Mouse (Mus musculus): ENCODE measurements around the gene Bahcc1.
A peak's percentile ranks its signal among the peaks of the same experiment; 100 is the strongest.

Gene Bahcc1

DNA sequence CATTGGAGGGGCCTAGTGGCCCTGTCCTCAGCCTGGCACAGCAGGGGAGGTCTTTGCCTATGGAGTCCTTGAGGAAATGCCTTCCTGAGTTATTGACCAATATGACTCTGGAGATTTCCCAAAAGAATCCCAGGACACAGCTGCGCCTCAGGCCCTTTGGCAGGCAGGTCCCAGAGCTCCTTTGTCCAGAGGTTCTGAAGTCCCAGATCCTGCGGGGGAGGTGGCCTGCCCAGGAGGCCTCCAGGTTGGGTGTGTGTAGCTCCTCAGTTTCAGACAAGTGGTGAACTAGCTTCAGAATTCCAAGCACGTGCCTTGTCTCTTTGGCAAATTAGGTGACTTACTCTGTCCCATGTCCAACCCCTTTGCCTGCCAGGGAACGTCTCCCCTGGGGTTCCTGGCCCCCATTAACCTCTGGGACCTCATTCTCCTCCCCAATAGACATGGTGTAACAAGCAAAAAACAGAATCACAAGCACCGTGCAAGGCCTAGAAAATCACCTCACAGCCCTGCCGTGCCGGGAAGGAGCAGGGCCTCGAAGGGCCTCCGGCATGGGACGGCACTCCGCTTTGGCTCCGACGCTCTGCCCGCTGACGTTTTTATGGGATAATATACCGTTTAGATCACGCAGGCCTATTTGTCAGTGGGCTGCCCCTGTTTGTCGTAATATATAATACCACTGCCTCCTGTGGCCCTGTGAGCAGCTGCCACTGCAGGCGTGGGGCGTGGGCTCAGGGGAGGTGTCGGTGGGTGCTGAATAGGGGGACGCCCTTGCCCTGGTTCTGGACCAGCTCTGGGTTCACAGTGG is 10.2 kb downstream of the Bahcc1 start:
- no peak for DNase-seq (ENCODE audit: low spot score)

DNA sequence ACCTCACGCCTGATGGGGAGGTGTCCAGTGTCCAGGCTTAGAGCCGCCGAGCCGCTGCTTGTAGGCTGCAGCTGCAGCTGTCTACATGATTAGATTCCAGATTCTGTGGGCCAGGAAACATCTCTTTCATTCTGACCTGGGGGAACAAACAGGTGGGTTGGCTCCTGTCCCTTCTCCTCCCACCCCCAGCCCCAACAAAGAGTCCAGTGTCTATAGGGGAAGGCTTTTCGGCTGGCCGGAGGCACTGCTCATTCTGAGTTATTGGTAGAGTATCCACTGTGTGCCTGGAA is 10.7 kb downstream of the Bahcc1 start:
- no peak for DNase-seq (ENCODE audit: low spot score)

DNA sequence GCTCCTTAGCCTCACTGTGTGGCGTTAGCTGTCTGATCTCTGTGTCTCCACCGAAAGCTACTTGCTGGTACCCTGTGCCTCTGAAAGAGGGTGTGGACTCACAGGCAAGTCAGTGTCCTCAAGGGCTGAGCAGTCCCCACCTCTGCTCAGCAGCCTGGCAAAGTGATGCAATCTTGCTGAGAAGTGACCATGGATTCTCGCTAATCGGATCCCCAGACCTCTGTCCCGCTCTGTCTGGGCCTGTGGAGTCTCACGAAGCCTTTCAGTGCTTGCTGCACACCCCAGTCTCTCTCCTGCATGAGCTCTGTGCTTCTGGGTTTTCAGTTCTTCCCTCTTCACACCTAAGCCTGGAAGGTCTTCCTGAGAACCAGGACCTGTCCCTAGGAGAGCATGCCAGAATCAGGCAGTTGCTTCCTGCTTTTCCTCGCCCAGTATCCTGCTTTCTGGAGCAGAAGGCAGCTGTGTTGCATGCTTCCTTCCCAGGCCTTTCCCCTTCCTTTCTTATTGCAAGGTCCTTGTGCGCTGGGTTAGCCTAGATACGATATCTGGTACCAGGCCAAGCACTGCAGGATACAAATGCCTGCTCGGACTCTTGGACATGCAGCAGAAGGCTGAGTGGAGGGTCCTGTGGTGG is 15.5 kb downstream of the Bahcc1 start:
- peak; percentile 79 for DNase-seq (ENCODE audit: low spot score)

DNA sequence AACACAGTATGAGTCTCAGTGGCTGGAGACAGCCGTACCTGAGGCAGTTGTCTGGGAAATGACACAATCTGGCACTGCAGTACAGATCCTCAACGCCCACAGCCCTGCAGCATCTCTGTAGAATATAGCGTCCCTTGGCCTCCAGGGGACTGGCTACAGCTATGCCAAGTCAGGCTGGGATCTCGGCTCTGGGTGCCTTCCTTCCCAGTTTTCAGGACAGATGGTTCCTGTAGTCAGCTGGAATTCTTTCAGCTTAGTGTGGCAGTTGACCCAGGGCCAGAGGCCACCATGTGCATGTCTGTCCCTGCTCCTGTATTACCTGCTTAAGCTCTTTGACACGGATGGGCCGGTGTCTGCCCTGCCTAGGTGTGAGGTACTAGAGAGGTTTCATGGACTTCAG is 16.2 kb downstream of the Bahcc1 start:
- DNase-seq (ENCODE audit: low spot score) = no peak

DNA sequence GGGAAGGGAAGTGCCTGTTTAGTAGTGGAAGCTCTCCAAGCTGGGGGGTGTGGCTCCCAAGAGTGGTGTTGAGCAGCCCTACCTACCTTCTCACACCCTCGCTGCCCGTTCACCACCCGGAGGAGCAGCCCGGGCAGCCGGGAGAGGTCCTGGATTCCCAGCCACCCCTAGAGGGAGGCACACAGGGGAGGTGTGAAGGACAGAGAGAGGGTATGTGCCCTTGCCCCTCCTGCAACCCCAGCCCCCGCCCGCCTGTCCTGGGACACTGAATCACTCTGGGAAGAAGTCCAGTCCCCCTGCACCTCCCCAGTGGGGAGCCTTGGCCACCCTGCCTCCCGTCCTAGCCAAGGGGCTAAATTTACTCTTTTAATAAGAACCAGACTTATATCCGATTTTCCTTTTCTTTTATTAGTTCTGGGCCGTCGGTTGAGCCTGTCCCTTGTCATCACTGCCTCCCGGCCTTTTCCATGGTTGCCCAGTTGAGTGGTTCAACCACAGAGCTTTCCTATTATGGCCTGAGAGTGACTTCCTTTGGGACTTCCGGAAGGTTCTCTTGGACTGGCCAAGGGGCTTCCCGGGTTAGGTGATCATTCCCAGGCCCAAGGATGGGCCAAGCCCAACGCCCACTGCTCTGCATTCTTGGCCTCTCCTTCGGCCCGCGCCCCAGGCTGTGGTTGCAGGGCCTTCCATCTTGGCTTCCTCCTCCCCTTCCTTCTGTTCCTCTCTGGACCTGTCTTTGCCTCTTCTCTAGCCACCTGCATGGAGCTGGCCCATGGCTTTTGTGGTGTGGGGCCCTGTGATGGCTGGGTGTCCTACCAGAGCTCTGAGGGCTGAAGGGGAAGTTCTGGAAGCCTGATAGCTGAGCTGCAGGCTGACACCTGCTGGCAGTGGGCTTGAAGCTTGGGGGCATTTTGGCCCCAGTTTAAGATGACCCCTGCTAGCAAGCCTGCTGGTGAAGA is 18.5 kb downstream of the Bahcc1 start:
- no peak for DNase-seq (ENCODE audit: low spot score)

DNA sequence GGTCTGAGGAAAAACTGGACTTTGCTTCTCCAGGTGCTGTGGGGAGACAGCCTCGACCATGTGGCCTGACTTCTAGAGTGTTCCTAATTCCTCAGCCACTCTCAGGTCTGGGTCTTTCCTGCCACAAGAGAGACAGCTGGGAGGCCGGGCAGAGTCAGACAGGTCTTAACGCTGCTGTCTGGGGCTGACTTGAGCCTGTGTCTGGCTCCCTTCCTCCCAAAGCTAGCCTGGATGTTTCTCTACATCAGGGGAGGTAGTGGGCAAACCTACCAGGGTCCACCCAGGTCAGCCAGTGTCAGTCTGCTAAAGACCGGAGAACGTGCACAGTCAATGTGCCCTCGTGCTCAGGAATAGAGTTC is 19.2 kb downstream of the Bahcc1 start:
- DNase-seq (ENCODE audit: low spot score) = no peak

DNA sequence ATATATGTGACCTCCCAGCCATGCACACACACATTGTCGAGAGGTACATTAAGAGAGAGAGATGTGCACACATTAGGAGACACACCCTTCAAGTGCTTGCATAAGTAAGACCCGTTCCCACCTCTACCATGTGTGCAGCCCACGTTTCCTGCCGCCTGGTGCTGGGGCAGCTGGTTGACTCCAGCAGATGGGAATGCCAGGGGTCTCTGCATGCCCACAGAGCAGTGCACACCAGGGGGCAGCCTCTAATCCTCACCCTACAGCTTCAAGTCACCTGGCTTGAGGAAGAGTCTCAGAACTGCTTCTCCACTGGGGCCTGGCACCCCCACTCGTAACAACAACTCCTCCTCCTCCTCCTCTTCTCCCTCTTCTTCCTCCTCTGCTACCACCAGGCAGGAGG is 19.7 kb downstream of the Bahcc1 start:
- DNase-seq (ENCODE audit: low spot score) = no peak

DNA sequence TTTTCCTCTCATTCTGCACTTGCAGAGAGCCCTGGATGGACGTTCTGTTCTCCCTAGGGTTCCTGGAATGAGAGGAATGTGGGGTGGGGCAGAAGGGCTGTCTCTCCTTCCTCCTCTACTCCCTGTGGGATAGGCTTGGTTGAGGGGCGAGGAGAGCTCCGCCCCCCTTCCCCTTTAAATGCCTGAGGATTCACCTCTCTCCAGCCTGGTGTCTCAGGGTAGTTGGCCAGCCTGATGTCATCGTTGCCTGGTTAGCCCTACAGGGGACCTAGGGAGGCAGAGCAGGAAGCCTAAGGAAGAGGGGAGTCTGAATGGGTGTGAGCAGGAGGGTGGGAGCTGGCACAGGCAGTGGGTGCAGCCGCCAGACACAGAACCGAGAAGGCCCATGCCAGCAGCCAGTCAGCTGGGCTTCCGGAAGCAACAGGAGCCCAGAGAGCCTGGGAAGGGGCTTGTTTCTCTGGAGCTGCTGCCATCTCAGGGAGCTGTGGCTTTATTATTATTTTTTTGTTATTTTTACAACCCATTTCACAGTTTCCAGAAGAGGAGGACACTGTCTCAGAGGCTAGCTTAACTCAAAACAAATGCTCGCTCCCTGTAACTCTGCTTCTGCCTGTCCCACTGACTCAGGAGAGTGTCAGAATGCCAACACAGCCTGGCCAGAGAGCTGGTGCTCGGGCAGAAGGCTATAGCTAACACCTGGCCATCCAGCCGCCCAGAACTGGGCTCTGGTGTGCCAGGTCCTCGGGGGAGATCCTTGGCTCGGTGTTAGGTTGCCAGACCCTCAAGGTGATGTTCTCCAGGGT is 20.3 kb downstream of the Bahcc1 start:
- DNase-seq (ENCODE audit: low spot score) = no peak

DNA sequence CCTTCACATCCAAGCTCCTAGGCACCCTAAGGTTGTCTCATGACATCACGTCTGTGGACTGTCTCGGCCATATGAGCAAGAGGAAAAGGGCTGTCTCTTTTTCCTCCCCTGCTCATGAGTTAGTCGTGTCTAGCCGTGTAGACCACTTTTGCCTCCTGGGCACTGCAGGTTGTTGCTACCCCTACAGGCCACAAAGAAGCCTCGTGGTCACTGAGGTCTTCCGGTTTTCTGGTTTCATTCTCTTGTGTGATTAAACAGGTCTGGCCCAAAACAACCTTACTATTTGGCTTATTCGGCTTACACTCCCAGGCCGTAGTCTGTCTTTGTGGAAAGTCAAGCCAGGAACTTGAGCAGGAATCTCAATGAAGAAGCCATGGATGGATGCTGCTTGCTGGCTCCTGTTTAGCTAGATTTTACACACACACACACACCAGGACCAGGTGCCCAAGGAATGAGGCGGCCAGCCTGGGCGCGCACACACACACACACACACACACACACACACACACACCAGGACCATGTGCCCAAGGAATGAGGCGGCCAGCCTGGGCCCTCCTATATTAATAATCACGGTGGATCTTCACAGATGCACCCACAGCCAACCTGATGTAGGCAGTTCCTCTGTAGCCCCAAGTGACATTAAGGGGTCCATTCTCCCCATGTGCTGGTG is 21.0 kb downstream of the Bahcc1 start:
- no peak for DNase-seq (ENCODE audit: low spot score)

DNA sequence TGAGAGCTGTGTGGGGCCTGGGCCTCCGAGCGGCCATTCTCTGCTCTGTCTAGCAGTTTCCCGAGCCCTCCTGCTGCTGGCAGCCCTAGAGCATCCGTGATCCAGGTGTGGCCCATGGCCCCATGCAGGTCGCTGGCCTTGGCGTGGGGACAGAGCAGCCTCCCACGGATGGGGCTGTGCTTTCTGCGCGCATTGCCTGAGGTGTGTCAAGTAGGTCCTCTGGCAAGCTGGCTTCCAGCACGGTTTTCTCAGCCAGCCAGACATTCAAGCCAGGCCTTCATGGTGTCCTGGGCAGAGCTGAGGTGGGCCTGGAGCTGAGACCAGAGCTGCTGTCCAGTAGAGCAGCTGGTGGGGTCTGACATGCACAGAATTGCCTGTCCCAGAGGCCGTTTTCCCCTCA is 21.7 kb downstream of the Bahcc1 start:
- DNase-seq (ENCODE audit: low spot score) = no peak

DNA sequence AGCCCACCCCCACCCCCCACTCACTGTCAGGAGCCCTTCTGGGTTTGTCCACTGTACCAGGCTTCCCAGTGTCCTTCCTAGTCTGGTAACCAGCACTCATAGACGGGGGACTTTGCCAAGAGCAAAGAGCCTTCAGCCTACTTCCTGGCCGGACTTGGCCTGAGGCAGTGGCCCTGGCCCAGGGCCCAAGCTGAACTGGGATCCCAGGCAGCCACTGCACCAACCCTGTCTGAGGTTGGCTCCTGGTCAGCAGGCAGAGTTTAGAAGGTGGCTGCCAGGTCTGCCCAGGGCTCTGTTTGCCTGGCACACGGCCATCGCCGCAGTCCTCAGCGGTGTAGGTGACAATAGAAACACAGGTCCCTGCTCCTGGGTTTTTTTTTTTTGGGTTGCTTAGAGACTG is 22.3 kb downstream of the Bahcc1 start:
- DNase-seq (ENCODE audit: low spot score) = peak; percentile 86

DNA sequence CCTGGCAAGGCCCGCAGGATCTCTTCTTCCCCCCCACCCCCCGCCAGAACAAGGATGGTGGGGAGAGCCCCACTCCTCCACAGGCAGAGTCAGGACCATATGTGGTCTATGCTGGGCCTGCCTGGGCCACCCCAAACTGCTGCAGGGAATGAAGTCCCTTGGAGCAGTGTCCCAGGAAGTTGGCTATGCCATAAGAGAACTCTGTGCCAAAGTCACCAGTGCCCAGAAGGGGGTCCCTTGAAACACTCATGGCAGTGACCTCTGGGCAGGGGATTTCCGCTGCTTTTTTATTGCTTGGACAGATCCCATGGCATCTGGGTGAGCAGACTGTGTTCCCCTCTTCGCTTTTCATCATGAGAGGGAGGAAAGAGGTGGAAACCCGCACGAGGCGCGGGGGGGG is 22.8 kb downstream of the Bahcc1 start:
- no peak for DNase-seq (ENCODE audit: low spot score)

DNA sequence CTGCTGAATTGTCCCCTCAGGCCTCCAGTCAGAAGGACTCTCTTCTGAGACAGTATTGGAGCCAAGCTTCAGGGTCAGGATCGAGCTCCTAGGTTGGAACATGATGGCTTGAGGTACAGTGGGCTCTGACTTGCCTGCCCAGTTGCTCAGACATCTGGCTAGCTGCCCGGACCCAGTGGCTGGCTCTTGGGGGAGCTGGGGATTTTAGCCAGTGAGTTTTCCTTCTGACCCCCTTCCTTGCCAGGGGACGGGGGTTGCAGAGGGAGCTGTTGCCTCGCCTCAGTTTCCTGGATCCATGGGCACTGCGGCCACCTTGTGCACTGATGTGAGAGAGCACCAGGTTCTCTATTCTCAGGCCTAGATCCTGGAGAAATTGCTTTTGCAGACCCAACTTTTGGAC is 23.4 kb downstream of the Bahcc1 start:
- peak; percentile 55 for DNase-seq (ENCODE audit: low spot score)

DNA sequence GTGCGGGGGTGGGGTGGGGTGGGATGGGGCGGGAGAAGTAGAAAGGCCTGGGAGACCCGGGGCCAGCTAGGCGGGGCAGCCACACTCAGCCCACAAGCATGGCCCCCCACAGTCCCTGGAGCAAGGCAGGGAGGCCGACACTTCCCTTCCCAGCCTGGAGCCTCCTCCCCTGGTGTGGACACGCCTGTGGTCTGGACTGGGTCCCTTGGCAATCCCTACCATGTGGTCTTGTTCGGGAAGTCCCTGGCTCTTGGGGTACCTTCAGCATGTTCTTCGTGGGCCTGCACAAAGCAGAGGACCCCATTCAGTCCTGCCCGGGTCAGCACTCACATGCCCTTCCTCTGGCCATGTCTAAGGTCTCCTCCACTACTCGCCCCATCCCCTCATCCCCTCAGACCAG is 23.8 kb downstream of the Bahcc1 start:
- peak; percentile 52 for DNase-seq (ENCODE audit: low spot score)

DNA sequence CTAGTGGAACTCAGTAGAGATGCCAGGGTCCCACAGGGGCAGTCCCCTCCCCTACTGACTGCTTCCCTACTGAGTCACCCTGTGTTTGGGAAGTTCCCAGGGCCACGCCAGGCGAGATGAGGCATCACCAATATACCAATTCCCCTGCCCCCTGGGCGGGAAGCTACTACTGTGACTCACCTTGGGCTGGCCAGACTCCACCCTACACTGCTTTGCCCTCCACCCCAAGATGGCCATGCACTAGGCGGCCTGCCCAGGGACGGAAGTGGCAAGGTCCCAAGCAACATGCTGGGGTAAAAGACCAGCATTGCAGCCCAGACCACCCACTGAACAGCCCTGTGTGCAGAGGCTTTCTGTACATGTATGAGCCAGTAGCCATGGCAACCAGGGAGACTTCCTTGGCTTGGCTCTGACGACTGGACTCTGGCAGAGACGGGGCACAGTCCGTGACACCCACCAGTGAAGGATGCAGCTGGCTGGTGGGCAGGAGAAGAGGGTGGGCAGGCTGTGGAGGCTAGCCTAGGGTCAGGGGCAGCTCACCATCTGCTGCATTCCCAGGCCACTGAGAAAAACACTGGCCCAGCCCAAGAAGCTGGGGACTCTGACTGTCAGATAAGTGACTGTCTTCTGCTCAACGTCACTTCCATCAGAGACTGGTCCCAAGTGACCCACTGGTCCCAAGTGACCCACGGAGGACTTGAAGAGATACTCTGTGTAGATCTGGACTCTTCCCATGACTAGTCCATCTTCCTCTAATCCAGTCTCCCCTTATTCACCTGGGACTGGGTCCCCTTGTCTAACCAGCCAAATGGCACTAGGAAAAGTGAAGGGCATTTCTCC is 24.5 kb downstream of the Bahcc1 start:
- DNase-seq (ENCODE audit: low spot score) = peak; percentile 89

DNA sequence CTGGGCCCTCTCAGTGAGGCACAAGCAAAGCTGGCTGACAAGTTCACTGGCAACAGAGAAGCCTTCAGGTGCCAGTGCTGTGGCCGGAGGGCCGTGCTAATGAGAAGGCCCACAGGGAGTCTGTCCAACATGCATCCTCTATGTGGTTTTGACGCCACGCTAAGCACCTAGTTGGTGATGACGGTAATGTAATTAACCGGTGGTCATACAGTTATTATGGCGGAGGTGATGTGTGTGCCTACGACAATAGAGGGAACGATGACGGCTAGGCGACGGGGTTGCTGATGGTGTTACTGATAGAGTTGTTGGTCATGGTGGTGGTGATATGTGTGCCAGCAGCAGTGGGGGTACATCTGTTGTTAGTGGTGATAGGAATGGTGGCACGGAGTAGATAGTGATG is 25.2 kb downstream of the Bahcc1 start:
- no peak for DNase-seq (ENCODE audit: low spot score)

DNA sequence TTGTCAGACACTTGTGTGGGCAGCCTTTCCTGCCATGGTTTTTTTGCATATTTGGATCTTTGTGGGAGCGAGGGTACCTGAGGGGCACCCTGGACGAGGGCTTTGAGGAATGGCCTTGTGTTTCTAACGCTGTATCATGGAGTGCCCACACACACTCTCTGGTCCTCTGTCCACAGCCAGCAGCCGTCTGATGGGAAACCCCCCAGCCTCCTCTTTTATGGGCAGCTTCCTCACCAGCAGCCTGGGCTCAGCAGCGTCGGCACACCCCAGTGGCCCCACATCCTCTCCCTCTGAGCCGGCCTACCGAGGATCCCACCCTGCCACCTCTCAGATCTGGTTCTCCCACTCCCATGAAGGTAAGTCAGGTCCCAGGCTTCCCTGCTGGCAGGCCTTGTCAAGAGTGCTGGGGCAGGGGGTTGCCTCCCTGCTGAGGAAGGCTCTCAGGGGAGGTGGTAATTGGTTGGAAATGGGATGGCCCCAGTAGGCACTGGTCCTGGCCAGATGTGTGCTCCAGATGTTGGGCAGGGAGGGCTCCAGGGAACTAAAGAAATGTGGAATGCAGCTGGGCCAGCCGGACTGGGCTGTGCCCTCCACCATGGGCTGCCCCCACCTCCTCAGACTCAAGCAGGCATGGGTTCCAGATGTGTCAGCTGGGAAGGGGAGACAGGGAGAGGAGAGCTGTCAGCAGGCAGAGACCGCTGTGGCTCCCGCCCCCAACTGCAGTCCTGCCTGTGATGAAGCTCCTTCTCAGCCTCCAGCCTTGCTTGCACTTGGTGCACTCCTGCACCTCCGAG is 26.3 kb downstream of the Bahcc1 start:
- no peak for DNase-seq (ENCODE audit: low spot score)

DNA sequence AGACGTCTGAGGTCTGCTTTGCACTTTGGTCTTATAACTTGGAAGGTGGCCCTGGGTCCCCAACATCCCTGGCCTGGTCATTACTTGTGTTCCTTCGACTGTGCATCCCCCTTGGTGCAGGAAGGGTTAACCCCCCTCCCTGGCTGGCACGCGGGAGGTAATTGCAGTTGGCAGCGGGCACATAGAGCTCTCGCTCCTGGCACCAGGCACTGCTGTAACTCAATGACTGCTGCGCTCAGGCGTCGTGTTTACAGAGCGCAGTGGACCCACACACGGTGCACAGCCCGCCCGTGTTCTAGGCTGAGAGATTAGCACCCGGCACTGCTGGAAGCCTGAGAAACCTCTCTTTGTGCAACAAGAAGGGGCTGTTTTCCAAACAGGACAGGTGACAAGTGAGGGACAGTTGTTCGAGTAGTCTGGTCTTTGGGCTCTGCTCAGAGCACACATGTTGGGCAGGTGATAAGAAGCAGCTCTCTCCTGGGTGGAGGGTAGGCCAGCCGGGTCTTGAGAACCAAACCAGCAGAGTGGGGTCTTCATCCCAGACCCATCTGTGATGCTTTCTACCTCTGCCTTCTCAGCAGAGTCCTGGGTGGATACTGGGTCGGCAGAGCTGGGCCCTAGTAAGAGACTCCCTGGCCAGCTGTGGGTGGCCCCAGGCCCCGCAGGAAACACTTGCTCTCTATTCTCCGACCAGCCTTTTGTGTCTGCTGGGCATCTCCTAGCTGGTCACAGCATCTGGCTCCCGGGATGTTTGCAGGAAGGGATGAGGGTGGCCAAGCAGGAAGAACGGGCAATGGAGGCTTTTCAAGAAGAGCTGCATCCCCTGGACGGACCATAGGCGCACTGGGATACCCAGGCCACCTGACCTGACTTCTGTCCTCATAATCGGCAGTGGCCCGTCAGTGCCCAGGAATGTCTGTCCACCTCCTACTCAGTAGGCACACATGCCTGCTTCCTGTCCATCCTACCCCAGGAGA is 27.3 kb downstream of the Bahcc1 start:
- DNase-seq (ENCODE audit: low spot score) = peak; percentile 66

DNA sequence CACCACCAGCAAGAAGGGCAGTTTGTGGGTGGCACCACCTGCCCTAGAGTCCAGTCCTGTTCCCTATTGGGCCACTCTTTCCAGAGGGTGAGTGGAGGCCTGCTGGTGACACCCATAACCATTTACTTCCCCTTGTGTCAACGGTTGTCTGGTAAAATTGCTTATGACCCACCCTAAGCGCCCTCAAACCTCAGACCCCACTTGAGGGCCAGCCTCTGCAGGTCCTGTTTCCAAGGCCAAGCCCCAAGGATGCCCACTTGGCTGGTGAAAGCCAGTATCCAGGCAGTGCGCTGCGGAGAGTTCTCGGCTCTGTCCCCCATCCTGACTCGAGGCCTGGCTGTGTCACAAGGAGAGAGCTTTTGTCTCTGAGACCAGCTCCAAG is 28.0 kb downstream of the Bahcc1 start:
- no peak for DNase-seq (ENCODE audit: low spot score)

Measured in MN1 (cell line).